Mouse (Mus musculus): ENCODE measurements around the gene Saxo1. TPM values are rescaled to one million over a fixed set of nuclear protein-coding genes. Genes with fewer than 3 reads are reported as not detected.
A peak's percentile ranks its signal among the peaks of the same experiment; 100 is the strongest.

Gene Saxo1
- total RNA-seq, 2 experiments from 2014 or later, result not detected

- no peak for DNase-seq
Measured at GRCm38 (mm10) chr4:86422586-86422985, 135.5 kb downstream of the Saxo1 start.

- no peak for DNase-seq
Measured at GRCm38 (mm10) chr4:86416401-86417025, 141.6 kb downstream of the Saxo1 start.

GRCm38 (mm10) chr4:86413388-86413787 is 144.7 kb downstream of the Saxo1 start:
- DNase-seq, result no peak

DNA sequence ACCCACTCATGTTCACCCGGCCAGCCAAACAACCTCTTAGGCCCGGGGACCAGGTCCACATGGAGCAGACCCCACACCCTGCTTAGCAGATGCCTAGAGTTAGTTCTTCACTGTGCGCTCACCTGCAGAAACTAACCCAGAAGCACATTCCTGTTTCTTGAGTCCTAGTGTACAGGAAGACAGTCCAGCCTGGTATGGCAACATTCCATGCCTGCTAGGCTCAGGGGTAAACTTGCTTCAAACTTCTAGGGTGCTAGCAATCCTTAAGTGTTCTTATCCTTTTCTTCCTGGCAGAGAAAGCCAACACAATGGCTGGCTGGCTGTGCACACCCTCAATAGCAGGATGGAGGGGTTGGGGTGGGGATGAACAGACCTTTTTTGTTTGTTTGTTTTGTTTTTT is 147.2 kb downstream of the Saxo1 start:
- DNase-seq, result no peak

DNA sequence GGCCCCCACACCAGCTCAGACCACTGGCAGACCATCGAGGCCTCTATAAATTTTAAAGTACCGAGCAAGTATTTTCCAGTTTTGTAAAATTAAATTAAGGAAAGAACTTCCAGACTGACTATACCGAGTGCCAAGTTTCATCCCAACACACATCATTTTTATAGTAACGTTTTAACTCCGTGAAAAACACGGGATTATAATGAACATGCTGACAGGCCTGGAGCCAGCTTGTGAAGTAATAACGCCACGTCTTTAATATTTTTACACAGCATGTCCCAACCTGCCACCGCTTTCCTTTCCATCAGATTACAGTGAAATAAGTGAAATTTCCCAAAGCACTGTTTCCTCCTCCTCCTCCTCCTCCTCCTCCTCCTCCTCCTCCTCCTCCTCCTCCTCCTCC is 149.7 kb downstream of the Saxo1 start:
- no peak for DNase-seq

GRCm38 (mm10) chr4:86407200-86407527 is 151.0 kb downstream of the Saxo1 start:
- no peak for DNase-seq

- no peak for DNase-seq
Measured at GRCm38 (mm10) chr4:86406501-86407199, 151.5 kb downstream of the Saxo1 start.

DNA sequence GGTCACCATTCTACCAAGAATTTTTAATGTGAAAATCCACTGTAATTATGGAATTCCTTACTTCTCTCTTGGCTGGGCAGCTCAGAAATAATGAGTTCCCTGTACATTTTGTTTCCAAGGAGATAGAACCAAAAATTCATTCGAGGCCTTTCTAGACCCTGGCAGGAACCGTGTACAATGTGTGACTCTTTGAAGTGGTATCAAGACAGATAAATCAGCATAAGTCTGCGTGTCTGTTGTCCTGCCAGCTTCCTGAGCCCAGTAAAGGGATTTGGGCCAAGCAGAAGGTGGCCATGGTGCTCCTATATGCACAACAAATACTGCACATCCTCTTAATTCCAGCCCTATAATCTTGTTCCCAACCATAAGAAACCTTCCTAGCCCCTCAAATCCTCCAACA is 157.0 kb downstream of the Saxo1 start:
- DNase-seq, result peak; percentile 27

DNA sequence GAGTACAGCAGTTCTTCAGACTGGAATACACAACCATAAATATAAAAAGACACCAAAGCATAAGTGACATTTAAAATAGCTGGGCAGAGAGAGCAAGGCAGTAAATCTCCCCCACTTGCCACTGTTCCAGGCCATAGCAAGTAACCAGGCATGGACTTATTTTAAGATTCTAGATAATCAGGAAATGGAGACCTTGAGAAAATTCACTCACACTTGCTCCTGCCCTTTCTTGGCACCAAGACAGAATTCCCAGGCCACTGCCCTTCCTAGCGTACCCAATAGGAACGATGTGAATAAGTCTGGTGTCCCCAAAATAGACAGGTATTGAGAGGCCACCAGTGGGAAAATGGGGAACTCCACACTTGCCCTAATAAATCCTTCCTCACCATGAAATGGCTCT is 160.7 kb downstream of the Saxo1 start:
- DNase-seq, result peak; percentile 39

DNA sequence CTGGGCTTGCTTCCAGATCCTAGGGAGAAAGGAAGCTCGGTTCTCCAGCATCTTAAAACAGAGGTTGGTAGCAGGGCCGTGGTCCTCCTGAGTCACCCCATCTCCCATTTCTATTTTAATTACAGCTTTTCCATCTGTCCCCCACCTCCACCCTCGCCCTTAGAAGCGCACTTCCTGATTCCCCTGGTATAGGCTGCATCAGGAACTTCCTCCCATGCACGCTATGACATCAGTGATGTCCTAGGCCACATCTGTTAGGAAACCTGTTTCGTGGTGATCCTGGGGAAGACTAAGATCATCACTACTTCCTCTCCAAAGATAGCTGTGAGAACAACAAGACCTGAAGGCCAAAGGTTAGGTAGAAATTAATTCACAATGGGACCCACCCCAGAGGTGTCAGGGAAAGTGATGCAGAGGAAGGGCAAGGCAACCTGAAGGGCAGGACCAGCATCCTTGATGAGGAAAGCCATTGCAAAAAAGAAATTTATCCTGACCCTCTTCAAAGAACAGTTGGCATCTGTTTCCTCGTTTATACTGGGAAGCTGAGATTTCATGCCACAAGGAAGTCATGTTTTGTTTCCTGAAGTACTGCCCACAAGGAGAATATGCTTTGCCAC is 161.3 kb downstream of the Saxo1 start:
- DNase-seq, result no peak

DNA sequence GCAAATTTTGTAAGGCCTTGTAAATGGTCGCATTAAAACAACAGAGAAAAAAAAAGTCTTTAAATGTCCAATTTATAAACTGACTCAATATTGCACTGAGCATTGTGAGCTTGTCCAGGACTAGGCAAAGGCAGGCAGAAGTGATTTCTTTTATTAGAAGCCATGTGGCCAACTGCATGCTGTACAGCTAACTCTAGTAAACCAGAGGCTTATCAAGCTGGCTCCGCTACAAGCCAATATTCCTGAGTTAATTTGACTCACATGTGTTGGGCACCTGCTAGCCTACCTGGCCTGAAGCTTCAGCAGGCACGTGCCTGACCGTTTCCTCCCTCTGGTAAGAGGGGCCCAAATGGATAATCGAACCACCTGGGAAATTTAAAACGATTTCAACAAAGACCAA is 162.5 kb downstream of the Saxo1 start:
- DNase-seq, result no peak

Other genes with a start within 250 kb of the Saxo1 start
- 10 to 100 TPM; 83.4 to 84.7 TPM for gene Rraga, start 17.3 kb upstream of the Saxo1 start, total RNA-seq (2021)
- gene Haus6, start 53.7 kb upstream of the Saxo1 start, total RNA-seq (2021), result 10 to 100 TPM in 1 of 2 experiments, 1 to 10 TPM in 1; 9.2 to 14.5 TPM
- gene Plin2, start 111.7 kb upstream of the Saxo1 start, total RNA-seq (2021), result 100 to 1,000 TPM; 298 to 336 TPM
- 10 to 100 TPM; 32.7 to 39.9 TPM for gene Dennd4c, start 190.2 kb upstream of the Saxo1 start, total RNA-seq (2021)

Data from adrenal gland, postnatal 10 days (tissue).